Mouse (Mus musculus): ENCODE data around the gene Phf1. TPM values are rescaled to one million over a fixed set of nuclear protein-coding genes. Genes with fewer than 3 reads are reported as not detected.
A peak's percentile ranks its signal among the peaks of the same experiment; 100 is the strongest.
"Not testable (repeated sequence)": the region's sequence is repeated elsewhere in the genome, so short reads cannot be mapped to it uniquely, and the experiment has no call there.

Phf1 gene
- polyA plus RNA-seq, 1 experiment, result 5.0 TPM

DNA sequence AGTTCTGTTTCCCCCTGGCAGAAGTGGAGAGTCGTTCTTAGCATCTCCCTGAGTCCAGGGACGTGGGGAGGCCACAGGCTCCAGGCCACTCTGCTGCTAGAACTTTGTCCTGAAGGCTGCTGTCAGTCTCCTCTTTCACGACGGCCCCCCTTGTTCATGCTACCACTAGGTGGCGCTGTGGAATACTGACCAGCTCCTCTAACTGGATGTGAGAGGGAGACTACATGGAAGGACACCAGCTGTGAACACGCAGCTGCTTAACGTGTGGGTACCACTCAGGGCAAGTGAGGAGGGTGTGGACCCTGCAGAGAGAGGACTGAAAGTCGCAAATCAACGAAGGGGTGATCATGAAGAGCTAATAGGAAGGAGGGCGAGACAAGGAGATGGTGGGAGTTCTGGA, 37.3 kb upstream of the Phf1 start:
- peaks cover 4% of the 10 kb centered on the region for H3K9me3 ChIP-seq (ENCODE audit: control insufficient read depth, low read length)
- no peaks in the 10 kb centered on the region for H3K36me3 ChIP-seq (ENCODE audit: control insufficient read depth)
- no peak overlapping the region for H3K4me3 ChIP-seq (replicated peaks)
- H3K27me3 ChIP-seq (ENCODE audit: control insufficient read depth), result peaks cover 9% of the 10 kb centered on the region
- no peak for TF ChIP-seq TAL1 (IDR thresholded peaks at IDR 0.05; ENCODE audit: low read length)
- TF ChIP-seq GATA1 (IDR thresholded peaks at IDR 0.05; ENCODE audit: low read length), result no peak
- H3K4me1 ChIP-seq (ENCODE audit: control insufficient read depth), result 0 out of 2 replicates have a peak, but pooled peaks cover 3% of the 10 kb centered on the region

DNA sequence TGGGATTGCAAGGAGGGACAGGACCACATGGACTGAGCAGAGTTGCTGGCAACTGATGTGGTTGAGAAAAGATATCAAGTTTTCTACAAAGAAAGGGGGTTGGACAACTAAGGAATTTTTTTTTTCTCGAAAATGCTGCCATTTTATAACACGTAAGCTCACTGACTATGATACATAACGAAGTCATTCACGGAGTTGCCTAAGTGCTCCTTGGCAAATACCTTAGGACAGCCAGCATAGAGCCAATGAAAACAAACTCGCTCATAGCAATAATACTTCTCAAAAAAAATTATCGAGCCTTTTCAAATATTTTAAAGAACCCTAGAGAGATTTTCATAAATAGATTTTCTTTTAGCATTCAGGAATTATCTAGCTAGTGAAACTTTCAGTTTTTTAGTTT, 31.9 kb upstream of the Phf1 start:
- TF ChIP-seq GATA1 (IDR thresholded peaks at IDR 0.05; ENCODE audit: low read length), result no peak
- no peak for TF ChIP-seq TAL1 (IDR thresholded peaks at IDR 0.05; ENCODE audit: low read length)
- H3K27me3 ChIP-seq (ENCODE audit: control insufficient read depth), result peaks cover 2% of the 10 kb centered on the region; the same call in 1 of the 2 replicates
- H3K4me1 ChIP-seq (ENCODE audit: control insufficient read depth), result no peaks in the 10 kb centered on the region
- H3K36me3 ChIP-seq (ENCODE audit: control insufficient read depth), result no peaks in the 10 kb centered on the region
- no peak overlapping the region for H3K4me3 ChIP-seq (replicated peaks)
- H3K9me3 ChIP-seq (ENCODE audit: control insufficient read depth, low read length), result no peaks in the 10 kb centered on the region

DNA sequence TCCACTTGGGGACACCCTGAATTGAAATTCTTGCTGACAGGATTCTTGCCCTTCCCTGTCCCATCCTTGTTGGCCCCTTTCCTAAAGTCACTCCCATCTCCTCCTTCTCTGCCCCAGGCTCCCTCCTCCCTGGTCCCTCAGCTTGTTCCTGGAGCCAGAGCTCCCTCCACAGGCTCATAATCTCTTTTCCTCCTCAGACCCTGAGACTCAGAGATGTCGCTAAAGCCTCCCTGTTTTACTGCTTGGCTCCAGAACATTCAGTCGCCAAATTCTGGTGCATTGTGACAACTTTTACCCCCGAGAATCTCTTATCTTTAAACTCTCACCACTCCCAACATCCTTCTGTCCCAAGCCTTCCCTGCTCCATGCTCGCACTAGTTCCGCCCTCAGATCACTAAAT, 28.5 kb upstream of the Phf1 start:
- TF ChIP-seq TAL1 (IDR thresholded peaks at IDR 0.05; ENCODE audit: low read length) (no peak), GATA1 (IDR thresholded peaks at IDR 0.05; ENCODE audit: low read length) (no peak)
- Histone ChIP-seq H3K4me1 (ENCODE audit: control insufficient read depth) (no peaks in the 10 kb centered on the region), H3K4me3 (replicated peaks) (no peak overlapping the region), H3K27me3 (ENCODE audit: control insufficient read depth) (no peaks in the 10 kb centered on the region; the same call in 1 of the 2 replicates), H3K36me3 (ENCODE audit: control insufficient read depth) (no peaks in the 10 kb centered on the region), H3K9me3 (ENCODE audit: control insufficient read depth, low read length) (peaks cover 21% of the 10 kb centered on the region)

DNA sequence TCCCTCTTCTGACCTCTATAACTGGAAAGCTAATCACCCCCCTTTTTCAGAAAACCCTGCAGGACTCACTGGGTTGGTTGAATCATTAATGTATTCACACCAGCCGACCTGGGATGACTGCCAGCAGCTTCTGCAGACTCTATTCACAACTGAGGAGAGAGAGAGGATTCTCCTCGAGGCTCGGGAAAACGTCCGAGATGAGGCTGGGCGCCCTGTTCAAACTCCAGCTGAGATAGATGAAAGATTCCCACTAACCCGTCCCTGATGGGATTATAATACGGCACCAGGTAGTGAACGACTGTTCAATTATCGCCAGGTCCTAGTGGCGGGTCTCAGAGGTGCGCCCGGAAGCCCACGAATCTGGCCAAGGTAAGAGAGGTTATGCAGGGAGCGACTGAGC, 25.3 kb upstream of the Phf1 start:
- H3K4me1 ChIP-seq (ENCODE audit: control insufficient read depth); H3K4me3 ChIP-seq (replicated peaks); H3K27me3 ChIP-seq (ENCODE audit: control insufficient read depth); H3K36me3 ChIP-seq (ENCODE audit: control insufficient read depth): not testable (repeated sequence)
- H3K9me3 ChIP-seq (ENCODE audit: control insufficient read depth, low read length), result peaks cover 29% of the 10 kb centered on the region

DNA sequence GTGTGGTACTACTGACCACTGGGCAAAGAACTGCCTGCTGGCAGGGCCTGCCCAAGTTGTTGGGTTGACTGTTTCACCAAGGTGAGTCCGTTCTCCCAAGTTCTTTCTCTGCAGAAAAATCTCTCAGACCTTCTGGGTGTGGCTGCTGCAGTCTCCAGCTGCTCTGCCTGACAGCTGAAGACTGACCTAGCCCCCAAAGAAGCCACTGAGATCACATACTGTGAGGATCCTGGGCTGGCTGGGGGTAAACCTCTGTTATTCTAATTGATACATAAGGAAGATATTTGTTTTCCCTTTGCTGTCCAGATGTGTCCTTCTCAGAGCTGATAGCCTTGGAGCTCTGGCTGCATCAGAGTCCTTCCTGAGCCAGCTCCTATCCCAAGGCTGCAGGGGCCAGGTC, 17.6 kb upstream of the Phf1 start:
- peaks cover 20% of the 10 kb centered on the region for H3K36me3 ChIP-seq (ENCODE audit: control insufficient read depth)
- TF ChIP-seq GATA1 (IDR thresholded peaks at IDR 0.05; ENCODE audit: low read length), result no peak
- no peak for TF ChIP-seq TAL1 (IDR thresholded peaks at IDR 0.05; ENCODE audit: low read length)
- H3K4me3 ChIP-seq (replicated peaks), result no peak overlapping the region
- peaks cover 28% of the 10 kb centered on the region for H3K4me1 ChIP-seq (ENCODE audit: control insufficient read depth)
- H3K9me3 ChIP-seq (ENCODE audit: control insufficient read depth, low read length), result peaks cover 4% of the 10 kb centered on the region
- no peaks in the 10 kb centered on the region for H3K27me3 ChIP-seq (ENCODE audit: control insufficient read depth)

DNA sequence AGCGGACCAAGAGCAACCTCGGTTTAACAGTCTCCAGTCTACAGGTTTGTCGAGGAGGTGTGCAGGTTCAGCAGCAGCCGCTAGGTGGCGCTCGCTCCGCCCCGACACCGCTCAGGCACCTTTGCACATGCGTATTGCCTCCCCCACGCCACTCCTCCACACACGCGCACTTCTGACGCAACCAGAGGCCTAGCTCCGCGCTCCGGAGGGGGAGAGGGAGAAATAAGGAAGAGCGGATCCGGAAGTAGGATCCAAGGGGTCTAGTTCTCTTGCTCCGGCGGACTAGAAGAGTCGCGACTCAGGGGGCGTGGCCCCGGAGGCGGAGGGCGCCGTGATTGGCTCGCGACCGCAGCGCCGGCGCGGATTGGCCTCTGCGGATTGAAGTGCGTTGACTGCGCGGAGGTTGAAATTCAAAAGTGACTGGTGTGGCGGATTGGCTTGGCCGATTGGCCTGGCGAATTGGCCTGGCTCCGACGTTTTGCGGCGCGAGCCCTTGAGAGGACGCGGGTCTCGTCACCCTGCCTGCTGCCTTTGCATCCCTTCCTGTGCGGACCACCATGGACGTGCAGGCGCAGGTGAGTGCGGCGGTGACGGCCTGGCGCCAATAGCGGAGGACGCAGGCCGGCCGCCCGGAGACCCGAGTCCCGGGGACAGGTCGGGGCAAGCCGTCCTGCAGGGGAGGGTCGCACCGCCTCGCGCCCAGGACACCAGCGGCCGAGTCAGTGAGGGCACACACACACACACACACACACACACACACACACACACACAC, 16.0 kb upstream of the Phf1 start, which contains the start of gene Kifc5b:
Gene Kifc5b, plus strand, starts transcription at position 381 of the 772 bp plus-strand sequence.
- no peaks in the 10 kb centered on the region for H3K27me3 ChIP-seq (ENCODE audit: control insufficient read depth)
- no peaks in the 10 kb centered on the region for H3K9me3 ChIP-seq (ENCODE audit: control insufficient read depth, low read length)
- TF ChIP-seq TAL1 (IDR thresholded peaks at IDR 0.05; ENCODE audit: low read length) (no peak), GATA1 (IDR thresholded peaks at IDR 0.05; ENCODE audit: low read length) (no peak)

DNA sequence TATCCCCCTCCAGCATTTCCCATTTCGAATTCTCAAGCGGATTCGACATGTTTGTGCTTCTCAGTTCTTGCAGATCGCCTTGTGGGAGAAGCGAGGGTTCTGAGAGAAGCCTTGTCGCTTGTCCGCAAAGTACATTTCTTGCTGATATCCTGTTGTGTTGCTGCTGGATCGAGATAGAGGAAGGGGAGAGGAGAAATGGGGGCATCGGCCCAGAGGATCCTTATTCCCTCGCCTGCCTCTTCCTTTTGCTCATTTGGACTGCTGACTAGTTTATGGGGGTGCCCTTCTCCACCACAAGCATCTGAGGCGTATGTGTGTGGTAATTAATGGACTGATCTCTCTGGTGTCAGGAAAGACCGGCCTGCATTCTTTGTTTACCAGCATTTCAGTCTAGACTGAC, 15.3 kb upstream of the Phf1 start:
- H3K9me3 ChIP-seq (ENCODE audit: control insufficient read depth, low read length); H3K27me3 ChIP-seq (ENCODE audit: control insufficient read depth): not testable (repeated sequence)
- H3K4me3 ChIP-seq (replicated peaks), result peak overlapping the region; percentile 76
- H3K36me3 ChIP-seq (ENCODE audit: control insufficient read depth), result peaks cover 42% of the 10 kb centered on the region
- H3K4me1 ChIP-seq (ENCODE audit: control insufficient read depth), result peaks cover 34% of the 10 kb centered on the region

More for the DNA sequence above, 16.0 kb upstream of the Phf1 start, which contains the start of gene Kifc5b:
- H3K4me1 ChIP-seq (ENCODE audit: control insufficient read depth), result peaks cover 34% of the 10 kb centered on the region
- peaks cover 37% of the 10 kb centered on the region for H3K36me3 ChIP-seq (ENCODE audit: control insufficient read depth)
- peak within 1 kb of the TSS; percentile 76 for H3K4me3 ChIP-seq (replicated peaks)

DNA sequence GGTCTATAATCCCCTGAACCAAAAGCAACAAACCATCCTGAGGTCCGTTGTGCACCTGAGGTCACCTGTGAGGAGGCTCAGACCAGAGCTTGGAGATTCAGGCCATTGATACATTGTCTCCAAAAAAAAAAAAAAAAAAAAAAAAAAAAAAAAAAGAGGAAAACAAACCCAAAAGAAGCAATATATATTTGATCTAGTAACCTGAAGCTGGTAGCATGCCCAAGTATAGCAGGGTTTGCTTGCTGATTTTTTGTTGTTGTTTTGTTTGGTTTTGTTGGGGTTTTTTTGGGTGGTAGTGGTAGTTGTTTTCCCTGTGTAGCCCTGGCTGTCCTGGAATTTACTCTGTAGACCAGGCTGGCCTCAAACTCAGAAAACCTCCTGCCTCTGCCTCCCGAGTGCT, 14.5 kb upstream of the Phf1 start:
- Histone ChIP-seq H3K36me3 (ENCODE audit: control insufficient read depth) (peaks cover 50% of the 10 kb centered on the region), H3K4me3 (replicated peaks) (peak overlapping the region; percentile 69), H3K4me1 (ENCODE audit: control insufficient read depth) (peaks cover 34% of the 10 kb centered on the region), H3K9me3 (ENCODE audit: control insufficient read depth, low read length) (no peaks in the 10 kb centered on the region), H3K27me3 (ENCODE audit: control insufficient read depth) (no peaks in the 10 kb centered on the region)
- TF ChIP-seq GATA1 (IDR thresholded peaks at IDR 0.05; ENCODE audit: low read length) (no peak), TAL1 (IDR thresholded peaks at IDR 0.05; ENCODE audit: low read length) (no peak; the same call in 2 of the 3 replicates)

DNA sequence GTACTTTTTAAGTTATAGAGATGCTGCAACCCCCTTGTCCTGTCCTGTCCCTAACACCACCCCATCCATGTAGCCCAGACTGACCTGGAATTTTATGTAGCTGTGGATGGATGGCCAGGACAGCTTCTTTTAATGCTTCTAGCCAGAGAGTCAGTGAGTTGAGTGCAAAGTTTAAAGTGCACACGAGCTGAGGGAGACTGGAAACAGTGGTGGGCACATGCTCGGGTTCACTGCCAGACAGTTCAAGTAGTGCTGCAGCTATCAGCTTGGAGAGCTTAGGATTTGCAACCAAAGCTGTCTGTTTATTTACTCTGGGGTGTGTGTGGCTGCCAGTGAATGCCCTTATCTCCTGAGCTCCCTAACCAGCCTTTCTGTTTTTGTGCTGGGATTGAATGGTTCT, 13.3 kb upstream of the Phf1 start:
- H3K27me3 ChIP-seq (ENCODE audit: control insufficient read depth); H3K9me3 ChIP-seq (ENCODE audit: control insufficient read depth, low read length); H3K4me3 ChIP-seq (replicated peaks): not testable (repeated sequence)
- Histone ChIP-seq H3K4me1 (ENCODE audit: control insufficient read depth) (peaks cover 34% of the 10 kb centered on the region), H3K36me3 (ENCODE audit: control insufficient read depth) (peaks cover 62% of the 10 kb centered on the region)

DNA sequence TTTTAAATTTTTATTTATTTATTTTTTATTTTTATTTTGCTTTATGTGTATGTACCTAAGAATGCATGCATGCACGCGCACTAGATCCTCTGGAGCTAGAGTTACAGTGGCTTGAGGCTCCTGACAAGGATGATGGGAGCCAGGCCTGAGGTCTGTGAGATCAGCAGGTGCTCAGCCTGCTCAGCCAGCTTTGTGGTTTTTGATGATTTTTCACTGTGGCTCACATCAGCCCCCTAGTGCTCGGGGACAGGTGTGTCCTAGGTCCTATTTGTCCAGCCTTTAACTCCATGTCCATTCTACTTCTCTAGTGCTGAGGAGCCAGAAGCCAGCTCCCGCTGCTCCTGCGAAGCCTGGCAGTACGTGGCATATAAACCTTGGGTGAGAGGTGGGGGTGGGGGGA, 10.5 kb upstream of the Phf1 start:
- H3K36me3 ChIP-seq (ENCODE audit: control insufficient read depth), result peaks cover 91% of the 10 kb centered on the region
- H3K27me3 ChIP-seq (ENCODE audit: control insufficient read depth); H3K4me3 ChIP-seq (replicated peaks); H3K9me3 ChIP-seq (ENCODE audit: control insufficient read depth, low read length): not testable (repeated sequence)
- H3K4me1 ChIP-seq (ENCODE audit: control insufficient read depth), result peaks cover 26% of the 10 kb centered on the region

DNA sequence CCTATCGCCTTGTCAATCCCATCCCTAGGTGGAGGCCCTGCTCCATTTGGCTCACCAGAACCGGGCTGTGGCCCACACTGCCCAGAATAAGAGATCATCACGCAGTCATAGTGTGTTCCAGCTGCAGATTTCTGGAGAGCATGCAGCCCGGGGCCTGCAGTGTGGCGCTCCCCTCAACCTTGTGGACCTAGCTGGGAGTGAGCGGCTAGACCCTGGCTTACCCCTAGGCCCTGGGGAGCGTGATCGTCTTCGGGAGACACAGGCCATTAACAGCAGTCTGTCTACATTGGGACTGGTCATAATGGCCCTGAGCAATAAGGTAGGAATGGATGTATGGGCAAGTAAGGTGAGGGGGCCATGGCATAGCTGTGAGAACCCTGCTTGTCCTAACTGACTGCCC, 7.4 kb upstream of the Phf1 start:
- not testable (repeated sequence) for H3K9me3 ChIP-seq (ENCODE audit: control insufficient read depth, low read length); H3K4me1 ChIP-seq (ENCODE audit: control insufficient read depth); H3K4me3 ChIP-seq (replicated peaks); H3K27me3 ChIP-seq (ENCODE audit: control insufficient read depth)
- peaks cover 99% of the 10 kb centered on the region for H3K36me3 ChIP-seq (ENCODE audit: control insufficient read depth)

DNA sequence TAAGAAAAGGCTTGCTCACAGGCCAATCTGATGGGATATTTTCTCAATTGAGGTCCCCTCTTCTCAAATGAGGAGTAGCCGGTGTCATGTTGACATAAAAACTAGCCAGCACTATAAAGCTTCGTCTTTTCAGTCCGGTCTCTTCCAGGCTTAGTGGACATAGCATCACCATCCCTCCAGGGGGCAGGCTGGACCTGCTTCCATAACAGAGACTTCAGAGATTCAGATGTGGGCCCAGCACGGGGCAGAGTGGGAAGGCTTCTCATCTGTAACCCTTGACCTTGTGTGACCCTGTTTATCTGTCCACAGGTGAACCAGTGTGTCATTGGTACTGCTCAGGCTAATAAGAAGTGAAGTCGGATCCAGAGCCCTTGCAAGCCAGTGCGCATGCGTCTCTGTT, 1.1 kb upstream of the Phf1 start:
- not testable (repeated sequence) for H3K27me3 ChIP-seq (ENCODE audit: control insufficient read depth); H3K4me3 ChIP-seq (replicated peaks); H3K9me3 ChIP-seq (ENCODE audit: control insufficient read depth, low read length)
- peaks cover 31% of the 10 kb centered on the region for H3K4me1 ChIP-seq (ENCODE audit: control insufficient read depth)
- H3K36me3 ChIP-seq (ENCODE audit: control insufficient read depth), result peaks cover 96% of the 10 kb centered on the region
